Mouse (Mus musculus) stomach, embryonic 16.5 days (tissue): ENCODE results near the gene Mapkbp1. TPM values are rescaled to one million over a fixed set of nuclear protein-coding genes. Genes with fewer than 3 reads are reported as not detected.
A peak's percentile ranks its signal among the peaks of the same experiment; 100 is the strongest.

ENCODE experiments used
- ATAC-seq: fragments of 200-750 bp; cut with Nextera tagmentation; 2 replicates; pipeline ENCODE4 v1.8.0; 2017; ENCODE audit warnings: moderate number of reproducible peaks, moderate TSS enrichment; ENCODE audit not compliant: insufficient read depth, low FRiP score
- H3K27ac ChIP-seq: fragments of 300-500 bp; sonication (generic); 2 replicates; pipeline ENCODE4 v1.5.1; 2014; ENCODE audit warnings: low read length
- H3K27me3 ChIP-seq: fragments of 300-500 bp; sonication (generic); 2 replicates; pipeline ENCODE4 v1.6.1; 2014; ENCODE audit warnings: low read length, control low read depth, mixed read lengths; ENCODE audit not compliant: control insufficient read depth, insufficient read depth
- H3K36me3 ChIP-seq: fragments of 300-500 bp; sonication (generic); 2 replicates; pipeline ENCODE4 v1.6.1; 2014; ENCODE audit warnings: low read length; ENCODE audit not compliant: control insufficient read depth, insufficient read depth
- H3K4me1 ChIP-seq: fragments of 300-500 bp; sonication (generic); 2 replicates; pipeline ENCODE4 v1.6.1; 2014; ENCODE audit warnings: low read length, control low read depth, mixed read lengths; ENCODE audit not compliant: control insufficient read depth, insufficient read depth
- H3K4me2 ChIP-seq: fragments of 300-500 bp; sonication (generic); 2 replicates; pipeline ENCODE4 v1.6.1; 2014; ENCODE audit warnings: low read depth, low read length, mixed read lengths
- H3K4me3 ChIP-seq: fragments of 300-500 bp; sonication (generic); replicated peaks from 2 replicates; pipeline ENCODE4 v1.5.1; 2014; ENCODE audit warnings: mild to moderate bottlenecking, low read length
- H3K9ac ChIP-seq: fragments of 300-500 bp; sonication (generic); 2 replicates; pipeline ENCODE4 v1.6.1; 2014; ENCODE audit warnings: low read length
- H3K9me3 ChIP-seq: fragments of 300-500 bp; sonication (generic); replicated peaks from 2 replicates; pipeline ENCODE4 v1.6.1; 2016; ENCODE audit warnings: low read length, control low read depth; ENCODE audit not compliant: control insufficient read depth
- WGBS: fragments of 180-500 bp; shearing (Covaris S2); extraction: QIAGEN DNeasy Blood & Tissue Kit; methylation state at CpG from one replicate; pipeline ENCODE4 v1.1.7; 2014; 5-methylcytosine and 5-hydroxymethylcytosine counted together
- polyA plus RNA-seq: library from polyadenylated mRNA; unstranded; fragments of >200 nt; fragmentation: Nextera tagmentation; extraction: Ambion mirVana; gene quantifications from 2 replicates; pipeline ENCODE4 v1.2.1, GENCODE M21; 2015

Mapkbp1 gene
- polyA plus RNA-seq: 2.6 and 3.4 TPM in 2 replicates

GRCm38 (mm10) chr2:119972537-119972879 lies at the start of gene Mapkbp1:
Mapkbp1 (plus strand) TSS chr2:119972699.
- Histone ChIP-seq H3K9me3 (no peaks in the 10 kb centered on the region), H3K4me1 (peaks cover 13% of the 10 kb centered on the region; the same call in 1 of the 2 replicates), H3K4me3 (peak within 1 kb of the TSS; percentile 94), H3K9ac (peak within 1 kb of the TSS; percentile 91), H3K36me3 (no peaks in the 10 kb centered on the region), H3K27ac (peak within 1 kb of the TSS; percentile 82), H3K27me3 (no peaks in the 10 kb centered on the region), H3K4me2 (peak within 1 kb of the TSS; percentile 75)
- under 1% methylated on average over 19 of the region's 19 CpGs for WGBS
- peak; percentile 57 for ATAC-seq

- no peaks in the 10 kb centered on the region for H3K9me3 ChIP-seq
- H3K4me1 ChIP-seq: peaks cover 13% of the 10 kb centered on the region; the same call in 1 of the 2 replicates
- no peak for ATAC-seq
- no peaks in the 10 kb centered on the region for H3K36me3 ChIP-seq
- H3K27ac ChIP-seq: no peak overlapping the region
- H3K9ac ChIP-seq: no peak overlapping the region
- H3K27me3 ChIP-seq: no peaks in the 10 kb centered on the region
- WGBS: 33% methylated on average over 9 of the region's 9 CpGs
- H3K4me2 ChIP-seq: 0 out of 2 replicates have a peak overlapping the region, but pooled peaks have one; percentile 5
- no peak overlapping the region for H3K4me3 ChIP-seq
These were observed 1.9 kb upstream of the Mapkbp1 start for GRCm38 (mm10) chr2:119970571-119970970.

DNA sequence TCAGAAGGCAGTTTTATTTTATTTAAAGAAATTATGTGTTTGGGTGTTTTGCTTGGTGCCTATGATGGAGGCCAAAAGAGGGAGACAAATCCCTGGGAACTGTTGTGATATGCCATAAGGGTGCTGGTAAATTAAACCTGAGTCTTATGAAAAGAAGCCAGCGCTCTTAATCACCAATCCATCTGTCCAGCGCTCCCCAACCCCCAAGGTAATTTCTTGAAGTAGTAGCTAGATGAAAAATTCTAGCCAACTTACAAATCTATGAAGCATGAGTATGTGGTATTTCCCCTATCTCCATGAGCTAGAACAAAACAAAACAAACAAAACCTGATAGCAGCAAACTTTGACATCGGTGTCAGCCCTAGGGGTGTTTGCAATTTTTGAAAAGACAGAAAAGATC lies 1.2 kb upstream of the Mapkbp1 start:
- peak overlapping the region; percentile 50 for H3K27ac ChIP-seq
- 74% methylated on average over 3 of the region's 3 CpGs for WGBS

GRCm38 (mm10) chr2:119971837-119972536 lies 512 bp upstream of the Mapkbp1 start:
- peak; percentile 99 for ATAC-seq
- H3K4me1 ChIP-seq: peaks cover 13% of the 10 kb centered on the region; the same call in 1 of the 2 replicates
- no peaks in the 10 kb centered on the region for H3K36me3 ChIP-seq
- peak overlapping the region; percentile 94 for H3K4me3 ChIP-seq
- H3K4me2 ChIP-seq: peak overlapping the region; percentile 75
- peak overlapping the region; percentile 91 for H3K9ac ChIP-seq
- WGBS: 2% methylated on average over 32 of the region's 32 CpGs
- H3K27me3 ChIP-seq: no peaks in the 10 kb centered on the region
- no peaks in the 10 kb centered on the region for H3K9me3 ChIP-seq
- peak overlapping the region; percentile 82 for H3K27ac ChIP-seq

More for the DNA sequence above, 1.2 kb upstream of the Mapkbp1 start:
- Histone ChIP-seq H3K9ac (no peak overlapping the region), H3K9me3 (no peaks in the 10 kb centered on the region), H3K27me3 (no peaks in the 10 kb centered on the region), H3K4me3 (no peak overlapping the region), H3K4me1 (peaks cover 13% of the 10 kb centered on the region; the same call in 1 of the 2 replicates), H3K36me3 (no peaks in the 10 kb centered on the region), H3K4me2 (peak overlapping the region; percentile 66)
- no peak for ATAC-seq

GRCm38 (mm10) chr2:119980343-119980986 lies 8.0 kb downstream of the Mapkbp1 start:
- no peak overlapping the region for H3K27ac ChIP-seq
- no peaks in the 10 kb centered on the region for H3K27me3 ChIP-seq
- no peak overlapping the region for H3K4me2 ChIP-seq
- peaks cover 10% of the 10 kb centered on the region; the same call in 1 of the 2 replicates for H3K4me1 ChIP-seq
- no peak overlapping the region for H3K4me3 ChIP-seq
- no peak overlapping the region for H3K9ac ChIP-seq
- H3K9me3 ChIP-seq: no peaks in the 10 kb centered on the region
- H3K36me3 ChIP-seq: no peaks in the 10 kb centered on the region
- ATAC-seq: no peak
- WGBS: 85% methylated on average over 7 of the region's 7 CpGs

DNA sequence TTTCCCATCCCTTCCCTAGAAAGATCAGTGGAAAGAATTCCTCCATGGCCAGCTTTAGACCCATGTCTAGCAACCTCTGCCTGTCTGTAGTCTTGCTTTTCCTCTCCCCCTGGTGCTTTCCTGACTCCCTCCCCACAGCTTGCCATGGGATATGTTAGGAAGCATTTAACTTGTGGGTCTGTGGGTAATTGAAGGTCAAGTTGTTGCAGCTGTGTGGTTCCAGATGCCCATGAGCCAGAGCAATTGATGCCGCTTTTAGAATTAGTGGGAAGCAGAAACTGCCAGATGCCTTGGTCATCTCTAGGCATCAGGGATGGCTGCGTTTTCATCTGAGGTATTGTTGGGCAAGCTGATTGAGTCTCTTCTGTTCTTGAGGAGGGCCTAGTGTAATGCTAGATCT lies 9.1 kb downstream of the Mapkbp1 start:
- Histone ChIP-seq H3K27me3 (no peaks in the 10 kb centered on the region), H3K4me1 (peaks cover 10% of the 10 kb centered on the region; the same call in 1 of the 2 replicates), H3K27ac (no peak overlapping the region), H3K9me3 (no peaks in the 10 kb centered on the region), H3K9ac (no peak overlapping the region), H3K4me2 (no peak overlapping the region), H3K4me3 (no peak overlapping the region), H3K36me3 (no peaks in the 10 kb centered on the region)
- 85% methylated on average over 2 of the region's 2 CpGs for WGBS
- ATAC-seq: no peak

- Histone ChIP-seq H3K27me3 (no peaks in the 10 kb centered on the region), H3K9me3 (no peaks in the 10 kb centered on the region), H3K36me3 (no peaks in the 10 kb centered on the region), H3K4me2 (no peak overlapping the region), H3K4me3 (no peak overlapping the region), H3K4me1 (no peaks in the 10 kb centered on the region), H3K9ac (no peak overlapping the region), H3K27ac (no peak overlapping the region)
- WGBS: 64% methylated on average over 8 of the region's 8 CpGs
- ATAC-seq: no peak
These were observed 13.4 kb downstream of the Mapkbp1 start for GRCm38 (mm10) chr2:119985871-119986270.

- Histone ChIP-seq H3K9me3 (no peaks in the 10 kb centered on the region), H3K9ac (no peak overlapping the region), H3K27me3 (no peaks in the 10 kb centered on the region), H3K4me1 (no peaks in the 10 kb centered on the region), H3K4me2 (no peak overlapping the region), H3K4me3 (no peak overlapping the region), H3K36me3 (no peaks in the 10 kb centered on the region), H3K27ac (no peak overlapping the region)
- no peak for ATAC-seq
- 57% methylated on average over 6 of the region's 6 CpGs for WGBS
These were observed 13.9 kb downstream of the Mapkbp1 start for GRCm38 (mm10) chr2:119986369-119986768.

- Histone ChIP-seq H3K4me1 (no peaks in the 10 kb centered on the region), H3K4me2 (no peak overlapping the region), H3K36me3 (no peaks in the 10 kb centered on the region), H3K27ac (no peak overlapping the region), H3K9me3 (no peaks in the 10 kb centered on the region), H3K9ac (no peak overlapping the region), H3K4me3 (no peak overlapping the region), H3K27me3 (no peaks in the 10 kb centered on the region)
- ATAC-seq: no peak
- 84% methylated on average over 2 of the region's 2 CpGs for WGBS
These were observed 14.9 kb downstream of the Mapkbp1 start for GRCm38 (mm10) chr2:119987441-119987840.
